ENCODE assay signal across 25 mouse cellular contexts in the genomic region with DNA sequence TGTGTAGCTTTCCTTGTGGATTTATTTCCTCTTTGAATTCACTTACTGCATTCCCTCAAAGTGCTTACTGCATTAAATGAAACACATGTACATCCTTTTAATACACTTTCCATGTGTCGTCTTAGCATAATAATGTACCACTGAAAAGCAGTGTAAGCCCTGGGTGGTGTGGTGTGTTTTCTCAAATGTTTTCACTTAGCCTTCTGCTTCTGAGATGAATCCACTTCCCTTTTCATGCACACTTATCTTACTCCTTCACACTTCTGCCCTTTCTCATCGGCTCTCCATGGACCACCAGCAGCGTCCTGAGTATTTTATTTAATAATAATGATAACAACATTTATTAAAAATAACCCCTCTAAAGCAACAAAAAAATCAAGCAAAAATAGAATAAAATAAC.
"Had no signal": no experiment of that assay in that cellular context is flagged by ENCODE, and none has a peak within 500 bp of the region (broad histone marks: within the 10 kb centered on the region; RNA-seq: fewer than 3 reads in every experiment).

No protein-coding gene starts in this region.

- H3K36me3 ChIP-seq: heart, embryonic 10.5 days; heart, embryonic 12.5 days; hindbrain, embryonic 10.5 days; hindbrain, embryonic 12.5 days; intestine, embryonic 15.5 days; limb, embryonic 13.5 days; limb, embryonic 15.5 days; liver, embryonic 12.5 days had no signal

- H3K27me3 ChIP-seq: heart, embryonic 12.5 days; hindbrain, embryonic 12.5 days; intestine, embryonic 15.5 days; limb, embryonic 13.5 days; limb, embryonic 15.5 days; liver, embryonic 12.5 days had no signal

- ATAC-seq: hindbrain, embryonic 16.5 days; inflammation-experienced regulatory T-cells, adult 6 months; intestine, embryonic 15.5 days; intestine, postnatal 0 days; liver, embryonic 12.5 days had no signal

- H3K4me1 ChIP-seq: heart, embryonic 10.5 days; heart, embryonic 12.5 days; hindbrain, embryonic 10.5 days; hindbrain, embryonic 12.5 days; intestine, embryonic 15.5 days; limb, embryonic 13.5 days; limb, embryonic 15.5 days; liver, embryonic 12.5 days had no signal

- H3K9ac ChIP-seq: heart, embryonic 12.5 days; hindbrain, embryonic 12.5 days; hindbrain, embryonic 14.5 days; intestine, embryonic 15.5 days; limb, embryonic 13.5 days; limb, embryonic 15.5 days; liver, embryonic 12.5 days had no signal

- H3K4me3 ChIP-seq: gastrocnemius, adult 2 months; heart, embryonic 10.5 days; heart, embryonic 12.5 days; hindbrain, embryonic 10.5 days; hindbrain, embryonic 12.5 days; intestine, embryonic 15.5 days; limb, embryonic 13.5 days; limb, embryonic 15.5 days; liver, embryonic 12.5 days had no signal

- H3K9me3 ChIP-seq: heart, embryonic 10.5 days; heart, embryonic 12.5 days; hindbrain, embryonic 10.5 days; hindbrain, embryonic 12.5 days; intestine, embryonic 15.5 days; limb, embryonic 13.5 days; limb, embryonic 15.5 days; liver, embryonic 12.5 days had no signal

- H3K27ac ChIP-seq: gastrocnemius, adult 2 months; heart, embryonic 10.5 days; hindbrain, embryonic 10.5 days; hindbrain, embryonic 12.5 days; hindbrain, embryonic 14.5 days; intestine, embryonic 15.5 days; limb, embryonic 13.5 days; limb, embryonic 15.5 days; liver, embryonic 12.5 days had no signal

- DNase-seq: gastrocnemius, adult 2 months; gastrocnemius, postnatal 10 days; gastrocnemius, postnatal 25 days; heart, adult 18-20 months; heart, postnatal 10 days; heart, postnatal 4 days; kidney, adult 18-20 months; kidney, adult 8-10 months; kidney, postnatal 10 days; kidney, postnatal 25 days; layer of hippocampus, adult 9-11 months; layer of hippocampus, postnatal 36 days; left cerebral cortex, postnatal 4 days had no signal
